Mouse (Mus musculus): Measurements from ENCODE around the gene Cpt1a.

DNA sequence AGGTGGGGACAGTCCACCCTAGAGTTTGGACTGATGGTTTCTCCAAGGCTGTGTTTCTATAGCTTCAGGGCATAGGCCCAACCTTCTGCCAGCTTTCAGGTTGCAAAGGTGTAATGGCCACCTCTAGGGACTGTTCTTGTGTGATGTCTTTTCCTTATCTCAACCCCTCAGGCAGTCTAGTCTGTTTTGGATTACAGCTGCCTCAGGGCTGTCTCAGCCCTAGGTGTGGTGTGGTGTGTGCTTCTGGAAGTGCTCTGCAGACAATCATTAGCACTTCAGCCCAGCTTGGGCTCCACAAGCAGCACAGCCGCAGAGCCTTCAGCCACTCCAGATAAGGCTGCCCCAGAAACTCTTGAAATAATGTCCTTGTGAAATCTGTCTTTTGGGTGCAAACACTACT, 70.2 kb downstream of the Cpt1a start:
- no peak for TF ChIP-seq USF1 (IDR thresholded peaks at IDR 0.05; ENCODE audit: low read depth)
- TF ChIP-seq E2F4 (IDR thresholded peaks at IDR 0.05; ENCODE audit: insufficient read depth): no peak
- TF ChIP-seq POLR2A (IDR thresholded peaks at IDR 0.05; ENCODE audit: insufficient read length, low read depth): no peak
- no peak for TF ChIP-seq TCF12 (IDR thresholded peaks at IDR 0.05; ENCODE audit: insufficient read depth, poor library complexity, severe bottlenecking)
- TF ChIP-seq TCF3 (IDR thresholded peaks at IDR 0.05; ENCODE audit: insufficient read length, low read depth): no peak
- TF ChIP-seq POLR2AphosphoS2 (IDR thresholded peaks at IDR 0.05; ENCODE audit: insufficient read length, low read depth): no peak

All from myocyte (in vitro differentiated cells).